Mouse (Mus musculus): ENCODE results near the gene 5730596B20Rik. TPM values are rescaled to one million over a fixed set of nuclear protein-coding genes. Genes with fewer than 3 reads are reported as not detected.

5730596B20Rik gene
- polyA plus RNA-seq, 1 experiment from 2014 or later, result 0.98 TPM

DNA sequence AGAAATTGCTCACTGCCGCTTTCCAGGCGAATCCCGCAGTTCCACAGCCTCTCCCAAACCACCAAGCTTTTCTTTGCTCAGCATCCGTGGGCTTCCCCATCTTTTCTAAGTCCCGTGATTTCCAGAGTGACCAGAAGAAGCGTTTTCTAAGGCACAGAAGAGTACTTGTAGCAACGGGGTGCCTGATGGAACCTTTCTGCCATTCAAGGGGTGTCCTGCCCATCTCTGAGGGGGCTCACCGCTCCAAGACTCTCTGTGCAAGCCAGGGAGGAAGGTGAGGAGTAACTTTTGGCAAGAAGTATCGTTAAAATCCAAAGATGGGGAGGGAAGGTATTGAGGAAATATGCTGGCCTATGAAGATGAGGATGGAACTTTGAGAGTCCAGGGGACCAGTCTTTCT is 508 bp downstream of the 5730596B20Rik start:
- Histone ChIP-seq H3K4me3 (replicated peaks) (peak overlapping the region; percentile 51; the same call in 1 of the 2 replicates), H3K9ac (replicated peaks) (peak overlapping the region; percentile 37; the same call in 1 of the 2 replicates), H3K27me3 (peaks cover 67% of the 10 kb centered on the region), H3K36me3 (0 out of 2 replicates have a peak, but pooled peaks cover 9% of the 10 kb centered on the region), H3K4me2 (peak overlapping the region; percentile 89), H3K27ac (0 out of 2 replicates have a peak overlapping the region, but pooled peaks have one; percentile 5), H3K4me1 (replicated peaks) (peaks cover 85% of the 10 kb centered on the region), H3K9me3 (no peaks in the 10 kb centered on the region)
- WGBS, result 7% methylated on average over 9 of the region's 9 CpGs
- no peak for ATAC-seq (ENCODE audit: insufficient number of reproducible peaks, insufficient read depth, low FRiP score, low TSS enrichment, low read depth)

- ATAC-seq (ENCODE audit: insufficient number of reproducible peaks, insufficient read depth, low FRiP score, low TSS enrichment, low read depth), result no peak
- Histone ChIP-seq H3K4me2 (peak overlapping the region; percentile 35), H3K36me3 (peaks cover 9% of the 10 kb centered on the region; the same call in 1 of the 2 replicates), H3K27ac (0 out of 2 replicates have a peak overlapping the region, but pooled peaks have one; percentile 18), H3K27me3 (peaks cover 78% of the 10 kb centered on the region), H3K9me3 (no peaks in the 10 kb centered on the region), H3K4me1 (replicated peaks) (peaks cover 87% of the 10 kb centered on the region), H3K9ac (replicated peaks) (peak overlapping the region; percentile 34; the same call in 1 of the 2 replicates), H3K4me3 (replicated peaks) (peak overlapping the region; percentile 10; the same call in 1 of the 2 replicates)
- WGBS, result 14% methylated on average over 4 of the region's 4 CpGs
Observed at GRCm38 (mm10) chr6:52178918-52179665, 1.8 kb downstream of the 5730596B20Rik start.

DNA sequence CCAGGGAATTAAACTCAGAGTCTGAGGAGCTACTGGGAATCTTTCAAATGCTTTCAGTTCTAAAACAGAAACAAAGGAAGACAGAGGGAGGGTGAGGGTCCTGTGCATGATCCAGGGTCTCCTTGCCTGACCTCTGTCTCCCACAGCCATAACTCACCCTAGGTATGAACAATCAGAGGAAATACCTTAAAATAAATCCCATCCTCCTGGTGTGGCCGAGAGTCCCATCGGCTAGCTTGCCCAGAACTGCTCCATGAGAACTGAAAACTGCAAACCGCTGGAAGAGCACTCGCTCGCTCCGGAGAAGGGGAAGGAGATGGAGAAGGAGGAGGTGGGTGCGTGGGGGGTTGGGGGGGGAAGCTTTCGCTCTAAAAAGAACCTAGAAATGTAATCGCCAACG is 2.4 kb downstream of the 5730596B20Rik start:
- 18% methylated on average over 10 of the region's 10 CpGs for WGBS
- Histone ChIP-seq H3K9ac (replicated peaks) (peak overlapping the region; percentile 34; the same call in 1 of the 2 replicates), H3K4me1 (replicated peaks) (peaks cover 93% of the 10 kb centered on the region), H3K9me3 (no peaks in the 10 kb centered on the region), H3K27ac (no peak overlapping the region), H3K27me3 (peaks cover 83% of the 10 kb centered on the region), H3K4me2 (peak overlapping the region; percentile 35), H3K36me3 (peaks cover 9% of the 10 kb centered on the region; the same call in 1 of the 2 replicates), H3K4me3 (replicated peaks) (peak overlapping the region; percentile 10; the same call in 1 of the 2 replicates)
- ATAC-seq (ENCODE audit: insufficient number of reproducible peaks, insufficient read depth, low FRiP score, low TSS enrichment, low read depth), result no peak

GRCm38 (mm10) chr6:52180213-52180710 is 3.0 kb downstream of the 5730596B20Rik start:
- Histone ChIP-seq H3K27me3 (peaks cover 82% of the 10 kb centered on the region), H3K9ac (replicated peaks) (no peak overlapping the region), H3K27ac (no peak overlapping the region), H3K4me3 (replicated peaks) (no peak overlapping the region), H3K4me1 (replicated peaks) (peaks cover 93% of the 10 kb centered on the region), H3K36me3 (peaks cover 9% of the 10 kb centered on the region; the same call in 1 of the 2 replicates), H3K9me3 (no peaks in the 10 kb centered on the region), H3K4me2 (peak overlapping the region; percentile 35)
- ATAC-seq (ENCODE audit: insufficient number of reproducible peaks, insufficient read depth, low FRiP score, low TSS enrichment, low read depth), result no peak
- 17% methylated on average over 11 of the region's 11 CpGs for WGBS

- Histone ChIP-seq H3K36me3 (peaks cover 9% of the 10 kb centered on the region; the same call in 1 of the 2 replicates), H3K9me3 (no peaks in the 10 kb centered on the region), H3K27me3 (peaks cover 82% of the 10 kb centered on the region), H3K4me3 (replicated peaks) (no peak overlapping the region), H3K4me1 (replicated peaks) (peaks cover 93% of the 10 kb centered on the region), H3K9ac (replicated peaks) (no peak overlapping the region), H3K4me2 (no peak overlapping the region), H3K27ac (no peak overlapping the region)
- WGBS, result 48% methylated on average over 3 of the region's 3 CpGs
- ATAC-seq (ENCODE audit: insufficient number of reproducible peaks, insufficient read depth, low FRiP score, low TSS enrichment, low read depth), result no peak
Observed at GRCm38 (mm10) chr6:52180726-52181125, 3.4 kb downstream of the 5730596B20Rik start.

DNA sequence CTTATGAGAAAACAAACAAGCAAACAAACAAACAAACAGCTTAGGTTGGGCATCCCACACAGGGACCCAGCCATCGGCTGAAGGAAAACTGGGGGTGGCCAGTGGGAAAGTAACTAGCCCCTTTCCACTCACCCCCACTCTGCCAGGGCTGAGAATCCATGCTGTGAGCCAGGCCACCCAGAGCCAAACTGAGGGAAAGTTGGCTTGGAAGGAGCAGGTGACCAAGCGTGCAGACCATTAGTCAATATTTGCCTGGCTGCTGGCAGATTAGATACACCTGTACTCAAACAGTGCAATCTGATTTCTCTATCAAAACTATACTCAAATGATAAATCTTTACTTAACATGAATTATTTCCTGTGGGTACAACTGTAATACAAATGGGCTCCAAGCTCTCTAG is 4.7 kb downstream of the 5730596B20Rik start:
- ATAC-seq (ENCODE audit: insufficient number of reproducible peaks, insufficient read depth, low FRiP score, low TSS enrichment, low read depth), result no peak
- Histone ChIP-seq H3K27me3 (peaks cover 83% of the 10 kb centered on the region), H3K4me1 (replicated peaks) (peaks cover 87% of the 10 kb centered on the region), H3K9ac (replicated peaks) (no peak overlapping the region), H3K9me3 (no peaks in the 10 kb centered on the region), H3K36me3 (peaks cover 9% of the 10 kb centered on the region; the same call in 1 of the 2 replicates), H3K27ac (no peak overlapping the region), H3K4me2 (no peak overlapping the region), H3K4me3 (replicated peaks) (no peak overlapping the region)
- 48% methylated on average over 2 of the region's 2 CpGs for WGBS

DNA sequence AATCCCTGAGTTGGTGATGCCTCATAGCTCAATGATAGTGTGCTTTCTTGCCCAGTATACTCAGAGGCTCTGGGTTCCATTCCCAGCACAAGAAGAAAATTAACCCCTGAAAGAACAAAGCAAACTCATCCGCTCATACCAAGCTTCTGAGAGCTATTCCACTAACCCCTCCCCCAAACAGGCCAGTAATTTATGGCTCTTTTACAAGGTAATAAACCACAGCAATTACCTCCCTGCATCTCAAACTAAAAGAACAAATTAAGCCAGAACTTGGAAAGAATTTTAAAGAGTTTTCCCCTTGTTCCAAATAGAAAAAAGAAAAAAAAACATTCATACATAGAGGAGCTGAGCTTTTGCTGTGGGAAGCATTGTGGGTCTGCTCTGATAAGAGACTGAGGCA is 5.5 kb downstream of the 5730596B20Rik start:
- Histone ChIP-seq H3K36me3 (peaks cover 9% of the 10 kb centered on the region; the same call in 1 of the 2 replicates), H3K4me3 (replicated peaks) (no peak overlapping the region), H3K9me3 (no peaks in the 10 kb centered on the region), H3K4me1 (replicated peaks) (peaks cover 80% of the 10 kb centered on the region), H3K27ac (peak overlapping the region; percentile 57), H3K27me3 (peaks cover 83% of the 10 kb centered on the region), H3K9ac (replicated peaks) (no peak overlapping the region), H3K4me2 (no peak overlapping the region)
- 16% methylated on average over 1 of the region's 1 CpGs for WGBS
- no peak for ATAC-seq (ENCODE audit: insufficient number of reproducible peaks, insufficient read depth, low FRiP score, low TSS enrichment, low read depth)

DNA sequence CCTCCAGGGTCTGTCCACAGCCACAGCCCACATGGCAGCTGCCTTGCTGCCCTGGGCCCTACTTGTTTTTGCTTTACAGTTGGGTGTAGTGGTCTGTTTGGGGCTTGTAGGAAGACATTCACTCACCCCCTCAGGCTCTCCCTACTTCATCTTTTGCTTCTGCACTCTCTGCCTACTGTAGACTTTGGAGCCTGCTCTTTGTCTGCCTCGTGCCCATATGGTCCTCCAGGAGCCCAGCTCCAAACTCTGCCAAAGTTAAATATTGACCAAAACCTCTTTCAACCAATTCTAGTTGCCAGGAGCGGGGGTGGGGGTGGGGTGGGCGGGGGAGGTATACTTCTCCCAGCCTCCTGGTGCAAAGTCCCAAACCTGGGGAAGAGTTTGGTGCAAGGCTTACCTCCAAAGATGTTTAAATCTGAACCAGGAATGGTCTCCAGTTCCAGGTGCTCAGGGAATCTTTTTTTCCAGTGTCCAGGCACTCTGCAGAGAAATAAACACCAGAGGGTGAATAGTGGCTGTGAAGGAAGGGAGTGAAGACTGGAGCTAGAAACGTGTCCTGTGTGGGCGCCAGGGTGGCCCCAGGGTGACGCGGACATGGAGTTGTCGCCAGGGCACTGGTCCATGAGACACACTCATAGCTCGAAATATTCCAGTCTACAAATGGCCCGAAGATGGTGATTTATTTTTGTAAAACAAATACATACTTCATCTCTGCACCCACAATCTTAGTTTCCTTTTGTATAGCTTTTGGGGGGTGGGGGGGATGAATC is 6.2 kb downstream of the 5730596B20Rik start:
- peaks cover 9% of the 10 kb centered on the region; the same call in 1 of the 2 replicates for H3K36me3 ChIP-seq
- H3K27ac ChIP-seq, result peak overlapping the region; percentile 57
- H3K4me3 ChIP-seq (replicated peaks), result no peak overlapping the region
- H3K27me3 ChIP-seq, result peaks cover 88% of the 10 kb centered on the region
- H3K4me1 ChIP-seq (replicated peaks), result peaks cover 78% of the 10 kb centered on the region
- 30% methylated on average over 10 of the region's 10 CpGs for WGBS
- ATAC-seq (ENCODE audit: insufficient number of reproducible peaks, insufficient read depth, low FRiP score, low TSS enrichment, low read depth), result no peak
- H3K4me2 ChIP-seq, result 0 out of 2 replicates have a peak overlapping the region, but pooled peaks have one; percentile 0
- H3K9ac ChIP-seq (replicated peaks), result no peak overlapping the region
- no peaks in the 10 kb centered on the region for H3K9me3 ChIP-seq

GRCm38 (mm10) chr6:52184668-52185067 is 7.4 kb downstream of the 5730596B20Rik start:
- peaks cover 12% of the 10 kb centered on the region for H3K36me3 ChIP-seq
- peaks cover 78% of the 10 kb centered on the region for H3K4me1 ChIP-seq (replicated peaks)
- H3K27ac ChIP-seq, result no peak overlapping the region
- H3K27me3 ChIP-seq, result peaks cover 87% of the 10 kb centered on the region
- no peaks in the 10 kb centered on the region for H3K9me3 ChIP-seq
- ATAC-seq (ENCODE audit: insufficient number of reproducible peaks, insufficient read depth, low FRiP score, low TSS enrichment, low read depth), result no peak
- peak overlapping the region; percentile 26; the same call in 1 of the 2 replicates for H3K4me2 ChIP-seq
- no peak overlapping the region for H3K4me3 ChIP-seq (replicated peaks)
- H3K9ac ChIP-seq (replicated peaks), result no peak overlapping the region; the same call in 1 of the 2 replicates
- WGBS, result 22% methylated on average over 6 of the region's 6 CpGs

DNA sequence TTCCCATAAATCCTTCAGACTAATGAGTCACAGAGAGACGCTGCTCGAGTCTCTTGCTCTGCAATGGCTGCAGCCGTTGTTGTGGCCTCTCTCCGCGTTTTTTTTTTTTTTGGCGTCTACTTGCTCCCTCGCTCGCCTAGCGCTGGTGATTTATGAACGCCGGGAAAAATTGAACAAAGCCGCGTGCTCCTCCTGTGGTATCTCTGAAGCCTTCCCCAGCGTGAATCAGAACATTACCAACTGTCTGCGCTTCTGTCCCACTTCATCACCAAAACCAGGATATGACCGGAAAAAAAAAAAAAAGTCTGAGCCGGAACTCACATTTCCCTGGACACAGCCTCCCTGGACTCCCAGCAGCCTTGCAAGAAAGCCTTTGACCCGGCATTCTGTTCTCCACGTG is 7.9 kb downstream of the 5730596B20Rik start:
- no peak overlapping the region for H3K9ac ChIP-seq (replicated peaks)
- peaks cover 78% of the 10 kb centered on the region for H3K4me1 ChIP-seq (replicated peaks)
- WGBS, result 3% methylated on average over 19 of the region's 19 CpGs
- 0 out of 2 replicates have a peak overlapping the region, but pooled peaks have one; percentile 4 for H3K4me3 ChIP-seq (replicated peaks)
- peak overlapping the region; percentile 26 for H3K4me2 ChIP-seq
- no peak for ATAC-seq (ENCODE audit: insufficient number of reproducible peaks, insufficient read depth, low FRiP score, low TSS enrichment, low read depth)
- peaks cover 87% of the 10 kb centered on the region for H3K27me3 ChIP-seq
- peaks cover 15% of the 10 kb centered on the region for H3K36me3 ChIP-seq
- H3K9me3 ChIP-seq, result no peaks in the 10 kb centered on the region
- H3K27ac ChIP-seq, result no peak overlapping the region

DNA sequence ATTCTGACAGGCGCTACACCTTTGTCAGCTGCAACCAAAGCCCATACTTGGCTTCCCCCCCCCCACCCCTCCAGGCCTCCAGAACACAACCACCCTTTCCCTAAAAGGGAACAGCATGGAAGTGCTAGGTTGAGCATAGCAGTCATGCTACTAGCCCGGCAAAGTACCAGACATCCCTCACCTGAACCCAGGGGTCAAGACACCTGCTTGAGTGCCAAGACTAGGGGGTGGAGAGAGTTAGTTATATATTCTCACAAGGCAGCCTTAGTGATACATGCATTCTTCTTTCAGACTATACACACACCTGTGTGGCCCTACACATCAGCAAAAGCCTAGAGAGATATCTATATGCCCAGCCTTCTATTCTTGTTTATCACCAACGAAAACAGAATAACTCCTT is 8.5 kb downstream of the 5730596B20Rik start:
- H3K4me2 ChIP-seq, result no peak overlapping the region
- no peak for ATAC-seq (ENCODE audit: insufficient number of reproducible peaks, insufficient read depth, low FRiP score, low TSS enrichment, low read depth)
- H3K4me3 ChIP-seq (replicated peaks), result no peak overlapping the region
- H3K36me3 ChIP-seq, result peaks cover 15% of the 10 kb centered on the region
- H3K9me3 ChIP-seq, result no peaks in the 10 kb centered on the region
- H3K27ac ChIP-seq, result no peak overlapping the region
- no peak overlapping the region for H3K9ac ChIP-seq (replicated peaks)
- H3K27me3 ChIP-seq, result peaks cover 87% of the 10 kb centered on the region
- 26% methylated on average over 3 of the region's 3 CpGs for WGBS
- H3K4me1 ChIP-seq (replicated peaks), result peaks cover 78% of the 10 kb centered on the region
